In the genomic region with DNA sequence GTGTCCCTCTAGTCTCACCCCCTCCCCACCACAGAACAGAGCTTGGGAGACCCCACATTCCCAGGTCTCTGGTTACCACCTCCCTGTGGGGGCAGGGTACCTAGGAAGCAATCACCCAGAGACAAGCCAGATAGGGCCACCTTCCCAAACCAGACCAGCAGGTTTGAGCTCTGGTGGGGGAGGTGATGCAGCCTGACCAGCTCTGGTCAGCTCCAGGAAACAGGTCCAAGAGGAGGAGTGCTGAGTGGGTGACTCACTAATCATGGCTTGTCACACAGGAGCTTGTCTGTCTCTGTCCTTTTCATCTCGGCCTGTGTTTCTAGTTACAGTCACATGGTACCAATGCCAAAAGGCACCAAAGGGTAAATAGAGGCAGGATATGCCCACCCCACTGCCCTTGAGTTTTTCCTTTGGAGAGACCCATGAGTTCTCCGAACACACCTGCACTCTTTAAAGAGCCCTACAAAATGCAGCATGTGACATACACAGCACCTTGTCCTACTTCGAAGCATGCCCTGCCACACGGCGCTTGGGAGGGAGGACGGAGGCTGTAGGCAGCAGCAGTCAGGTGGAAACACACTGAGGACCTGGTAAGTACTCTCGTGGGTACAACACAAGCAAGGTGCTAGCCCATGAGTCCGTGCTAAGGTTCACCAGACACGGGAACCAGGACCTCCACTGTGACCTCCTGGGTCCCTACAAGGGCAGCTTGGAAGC, we compare ENCODE assay signal across 9 mouse cellular contexts. TPM values are rescaled to one million over a fixed set of nuclear protein-coding genes. Genes with fewer than 3 reads are reported as not detected.
DNase-seq lines count a peak whose midpoint lies in the region; ATAC-seq and TF ChIP-seq lines count a peak whose summit lies in the region.
"Had no signal": no experiment of that assay in that cellular context is flagged by ENCODE, and none has a peak within 500 bp of the region (broad histone marks: within the 10 kb centered on the region; RNA-seq: fewer than 3 reads in every experiment).

No protein-coding gene starts in this region.

- H3K9me3 ChIP-seq in ES-E14 (ENCODE audit: control insufficient read depth, insufficient read depth, low read depth, low read length) = no peaks in the 10 kb centered on the region
- no peaks in the 10 kb centered on the region for H3K9me3 ChIP-seq in lung, embryonic 16.5 days (ENCODE audit: control insufficient read depth, low read length)
- H3K9me3 ChIP-seq in hindbrain, postnatal 0 days (ENCODE audit: low read length) = no peaks in the 10 kb centered on the region

- WGBS in lung, embryonic 16.5 days = 64% methylated on average over 9 of the region's 9 CpGs
- WGBS in hindbrain, postnatal 0 days = 90% methylated on average over 9 of the region's 9 CpGs

- no peak for DNase-seq in gastrocnemius, adult 2 months
- no peak for DNase-seq in gastrocnemius, adult 18-20 months (ENCODE audit: low spot score)
- no peak for DNase-seq in ES-E14 (ENCODE audit: low read depth, low spot score)
- DNase-seq in kidney, adult 11 months = peak; percentile 89
- no peak for DNase-seq in layer of hippocampus, adult 8-10 months (ENCODE audit: low spot score in 2 of 2)
- no peak for DNase-seq in hindbrain, postnatal 0 days (ENCODE audit: low spot score)
- no peak for DNase-seq in gastrocnemius, postnatal 10 days

- H3K4me2 ChIP-seq in lung, embryonic 16.5 days (ENCODE audit: low read depth, low read length) = peak overlapping the region; percentile 38
- no peak overlapping the region for H3K4me2 ChIP-seq in hindbrain, postnatal 0 days (ENCODE audit: low read depth, low read length)

- H3K36me3 ChIP-seq in ES-E14 (ENCODE audit: control insufficient read depth, insufficient read depth, low read length, poor library complexity, severe bottlenecking) = peaks cover 7% of the 10 kb centered on the region; the same call in 1 of the 2 replicates
- H3K36me3 ChIP-seq in lung, embryonic 16.5 days (ENCODE audit: control insufficient read depth, insufficient read depth, low read length) = 0 out of 2 replicates have a peak, but pooled peaks cover 2% of the 10 kb centered on the region
- no peaks in the 10 kb centered on the region for H3K36me3 ChIP-seq in hindbrain, postnatal 0 days (ENCODE audit: insufficient read depth, low read length)

- peak; percentile 80 for ATAC-seq in lung, embryonic 16.5 days (ENCODE audit: low read depth)
- ATAC-seq in hindbrain, postnatal 0 days = no peak

- peak overlapping the region; percentile 65; the same call in 1 of the 2 replicates for H3K27ac ChIP-seq in gastrocnemius, adult 2 months
- H3K27ac ChIP-seq in ES-E14 (ENCODE audit: insufficient read depth, low read depth, low read length, poor library complexity, severe bottlenecking) = peak overlapping the region; percentile 72; the same call in 1 of the 2 replicates
- peak overlapping the region; percentile 94 for H3K27ac ChIP-seq in lung, embryonic 16.5 days (ENCODE audit: low read length)
- H3K27ac ChIP-seq in hindbrain, postnatal 0 days = no peak overlapping the region
- H3K27ac ChIP-seq: left cerebral cortex, adult 2 months had no signal

- no peaks in the 10 kb centered on the region for H3K27me3 ChIP-seq in lung, embryonic 16.5 days (ENCODE audit: control insufficient read depth, insufficient read depth, low read depth, low read length)
- no peaks in the 10 kb centered on the region for H3K27me3 ChIP-seq in hindbrain, postnatal 0 days (ENCODE audit: insufficient read depth, low read length)

- no peak overlapping the region for H3K4me3 ChIP-seq in gastrocnemius, adult 2 months
- H3K4me3 ChIP-seq in ES-E14 (ENCODE audit: insufficient read depth in 1 of 2, low read depth in 1 of 2, low read length in 2 of 2, poor library complexity in 1 of 2, severe bottlenecking in 1 of 2) = peak overlapping the region; percentile 2 to 11; a peak in 2 of 4 replicates
- H3K4me3 ChIP-seq in lung, embryonic 16.5 days (ENCODE audit: low read length) = no peak overlapping the region
- H3K4me3 ChIP-seq in hindbrain, postnatal 0 days (ENCODE audit: low read length) = no peak overlapping the region
- H3K4me3 ChIP-seq: left cerebral cortex, adult 2 months had no signal

- in situ Hi-C loops in ES-E14 (cut with MboI; ENCODE audit: low sequenced_read_pairs in 2 of 2, unreplicated experiment in 2 of 2) = no loop called here

- intact Hi-C loops in gastrocnemius, adult 2 months (cut with DNase I) = no loop called here

- H3K4me1 ChIP-seq in ES-E14 (ENCODE audit: control insufficient read depth in 2 of 2, insufficient read depth in 2 of 2, low read length in 2 of 2, poor library complexity in 1 of 2) = peaks cover 18 to 62% of the 10 kb centered on the region in 2 experiments; a peak in 3 of 4 replicates
- H3K4me1 ChIP-seq in lung, embryonic 16.5 days (replicated peaks; ENCODE audit: control insufficient read depth, insufficient read depth, low read length) = peaks cover 54% of the 10 kb centered on the region
- H3K4me1 ChIP-seq in hindbrain, postnatal 0 days (ENCODE audit: insufficient read depth, low read length) = peaks cover 14% of the 10 kb centered on the region; the same call in 1 of the 2 replicates

- no peak for TF ChIP-seq CTCF in gastrocnemius, adult 2 months (IDR thresholded peaks at IDR 0.05)
- no peak for TF ChIP-seq CTCF in hindbrain, postnatal 0 days (IDR thresholded peaks at IDR 0.05; ENCODE audit: low read depth)

- no peak overlapping the region for H3K9ac ChIP-seq in ES-E14 (ENCODE audit: insufficient read depth, low read depth, low read length, poor library complexity, severe bottlenecking)
- peak overlapping the region; percentile 49 for H3K9ac ChIP-seq in lung, embryonic 16.5 days (ENCODE audit: low read length)
- H3K9ac ChIP-seq in hindbrain, postnatal 0 days (replicated peaks; ENCODE audit: low read length) = no peak overlapping the region

TF ChIP-seq in ES-E14, 5 proteins besides CTCF, POLR2A, EP300 and RAD21:
- TF ChIP-seq ZC3H11A (IDR thresholded peaks at IDR 0.05; ENCODE audit: borderline replicate concordance, low read depth, low read length) (no peak), HCFC1 (IDR thresholded peaks at IDR 0.05; ENCODE audit: borderline replicate concordance, insufficient read depth, low read length) (no peak), CHD2 (IDR thresholded peaks at IDR 0.05; ENCODE audit: low read depth, low read length) (no peak)

RNA-seq across cellular contexts. Expression of gene Samd4b, which starts 20.0 kb away (rescaled TPM):
- 10 to 100 TPM; 13.0 to 13.1 TPM for total RNA-seq in gastrocnemius, adult 2 months (2021)
- total RNA-seq in gastrocnemius, adult 18-20 months (2021) = 10 to 100 TPM; 13.8 to 15.2 TPM
- total RNA-seq in ES-E14 (2012; rRNA removed) = 26.9 and 30.3 TPM in 2 replicates
- polyA plus RNA-seq in lung, embryonic 16.5 days (2015; fragmentation: Nextera tagmentation; extraction: Ambion mirVana) = 11.9 and 15.1 TPM in 2 replicates
- total RNA-seq in layer of hippocampus, adult 8-10 months (2022) = 10 to 100 TPM; 62.6 to 73.9 (median 66.2) TPM
- 58.8 and 60.5 TPM in 2 replicates for total RNA-seq in hindbrain, postnatal 0 days (2014; rRNA removed)
- polyA plus RNA-seq in hindbrain, postnatal 0 days (2015; fragmentation: Nextera tagmentation; extraction: Ambion mirVana) = 17.7 and 19.7 TPM in 2 replicates
- total RNA-seq in gastrocnemius, postnatal 10 days (2021) = 10 to 100 TPM; 24.7 to 27.5 TPM

RNA-seq across cellular contexts. Expression of gene Pak4, which starts 20.0 kb away (rescaled TPM):
- total RNA-seq in gastrocnemius, adult 2 months (2021) = 1 to 10 TPM; 2.4 to 3.2 TPM
- total RNA-seq in gastrocnemius, adult 18-20 months (2021) = 1 to 10 TPM; 2.2 to 3.8 TPM
- 31.9 and 32.2 TPM in 2 replicates for total RNA-seq in ES-E14 (2012; rRNA removed)
- polyA plus RNA-seq in lung, embryonic 16.5 days (2015; fragmentation: Nextera tagmentation; extraction: Ambion mirVana) = 58.2 and 60.5 TPM in 2 replicates
- 10 to 100 TPM; 12.2 to 14.2 (median 13.1) TPM for total RNA-seq in layer of hippocampus, adult 8-10 months (2022)
- 14.8 and 20.3 TPM in 2 replicates for total RNA-seq in hindbrain, postnatal 0 days (2014; rRNA removed)
- 13.2 and 14.0 TPM in 2 replicates for polyA plus RNA-seq in hindbrain, postnatal 0 days (2015; fragmentation: Nextera tagmentation; extraction: Ambion mirVana)
- 1 to 10 TPM; 5.5 to 7.0 TPM for total RNA-seq in gastrocnemius, postnatal 10 days (2021)

RNA-seq across cellular contexts. Expression of gene Nccrp1, which starts 30.9 kb away (rescaled TPM):
- not detected for total RNA-seq in gastrocnemius, adult 2 months (2021)
- not detected for total RNA-seq in gastrocnemius, adult 18-20 months (2021)
- total RNA-seq in ES-E14 (2012; rRNA removed) = 0.18 and 0.32 TPM in 2 replicates
- not detected in 2 replicates for polyA plus RNA-seq in lung, embryonic 16.5 days (2015; fragmentation: Nextera tagmentation; extraction: Ambion mirVana)
- total RNA-seq in layer of hippocampus, adult 8-10 months (2022) = under 1 TPM in 1 of 4 experiments, not detected in 3; 0.36 TPM
- not detected in 2 replicates for total RNA-seq in hindbrain, postnatal 0 days (2014; rRNA removed)
- 0.34 TPM in 2 replicates for polyA plus RNA-seq in hindbrain, postnatal 0 days (2015; fragmentation: Nextera tagmentation; extraction: Ambion mirVana)
- not detected for total RNA-seq in gastrocnemius, postnatal 10 days (2021)

RNA-seq across cellular contexts. Expression of gene Sycn, which starts 37.3 kb away (rescaled TPM):
- total RNA-seq in gastrocnemius, adult 2 months (2021) = not detected
- total RNA-seq in gastrocnemius, adult 18-20 months (2021) = not detected
- total RNA-seq in ES-E14 (2012; rRNA removed) = not detected in 2 replicates
- not detected in 2 replicates for polyA plus RNA-seq in lung, embryonic 16.5 days (2015; fragmentation: Nextera tagmentation; extraction: Ambion mirVana)
- not detected for total RNA-seq in layer of hippocampus, adult 8-10 months (2022)
- not detected in 2 replicates for total RNA-seq in hindbrain, postnatal 0 days (2014; rRNA removed)
- polyA plus RNA-seq in hindbrain, postnatal 0 days (2015; fragmentation: Nextera tagmentation; extraction: Ambion mirVana) = not detected in 2 replicates
- total RNA-seq in gastrocnemius, postnatal 10 days (2021) = not detected
- total RNA-seq: left cerebral cortex, adult 2 months had no signal

RNA-seq across cellular contexts. Expression of gene Acp7, which starts 53.1 kb away (rescaled TPM):
- not detected for total RNA-seq in gastrocnemius, adult 2 months (2021)
- total RNA-seq in gastrocnemius, adult 18-20 months (2021) = not detected
- total RNA-seq in ES-E14 (2012; rRNA removed) = 1.6 and 2.5 TPM in 2 replicates
- polyA plus RNA-seq in lung, embryonic 16.5 days (2015; fragmentation: Nextera tagmentation; extraction: Ambion mirVana) = not detected in 2 replicates
- 1 to 10 TPM; 2.2 to 3.8 (median 2.4) TPM for total RNA-seq in layer of hippocampus, adult 8-10 months (2022)
- total RNA-seq in hindbrain, postnatal 0 days (2014; rRNA removed) = 0.25 and 1.2 TPM in 2 replicates
- 0.28 and 0.56 TPM in 2 replicates for polyA plus RNA-seq in hindbrain, postnatal 0 days (2015; fragmentation: Nextera tagmentation; extraction: Ambion mirVana)
- not detected for total RNA-seq in gastrocnemius, postnatal 10 days (2021)

Comparison
In these comparisons a context has a peak if more than half of its experiments do, and no peak if none do; other contexts are left out.
1. H3K4me3 ChIP-seq: peak in ES-E14 (2 of 2); none in gastrocnemius, adult 2 months (single experiment), lung, embryonic 16.5 days (single experiment) and hindbrain, postnatal 0 days (single experiment).